Mouse (Mus musculus): ENCODE data around the gene Ankrd11. TPM values are rescaled to one million over a fixed set of nuclear protein-coding genes. Genes with fewer than 3 reads are reported as not detected.

Gene Ankrd11
- polyA plus RNA-seq, 1 experiment, result 79.2 TPM

GRCm38 (mm10) chr8:122993031-122993430 is 49.0 kb downstream of the Ankrd11 start:
- TF ChIP-seq POLR2A (IDR thresholded peaks at IDR 0.05; ENCODE audit: borderline replicate concordance, low read depth, low read length) (no peak), CTCF (IDR thresholded peaks at IDR 0.05; ENCODE audit: low read depth, low read length) (no peak)
- H3K4me1 ChIP-seq (ENCODE audit: control insufficient read depth, insufficient read depth, low read length), result peaks cover 59% of the 10 kb centered on the region
- H3K27ac ChIP-seq (ENCODE audit: insufficient read depth, low read depth, low read length), result no peak overlapping the region
- H3K4me3 ChIP-seq (ENCODE audit: insufficient read depth, low read length), result no peak overlapping the region

GRCm38 (mm10) chr8:122992296-122992695 is 49.8 kb downstream of the Ankrd11 start:
- H3K4me1 ChIP-seq (ENCODE audit: control insufficient read depth, insufficient read depth, low read length), result peaks cover 62% of the 10 kb centered on the region
- TF ChIP-seq CTCF (IDR thresholded peaks at IDR 0.05; ENCODE audit: low read depth, low read length) (no peak), POLR2A (IDR thresholded peaks at IDR 0.05; ENCODE audit: borderline replicate concordance, low read depth, low read length) (no peak)
- no peak overlapping the region for H3K27ac ChIP-seq (ENCODE audit: insufficient read depth, low read depth, low read length)

GRCm38 (mm10) chr8:122991368-122991767 is 50.7 kb downstream of the Ankrd11 start:
- no peak for TF ChIP-seq CTCF (IDR thresholded peaks at IDR 0.05; ENCODE audit: low read depth, low read length)
- TF ChIP-seq POLR2A (IDR thresholded peaks at IDR 0.05; ENCODE audit: borderline replicate concordance, low read depth, low read length), result no peak
- no peak overlapping the region for H3K4me3 ChIP-seq (ENCODE audit: insufficient read depth, low read length)
- H3K27ac ChIP-seq (ENCODE audit: insufficient read depth, low read depth, low read length), result peak overlapping the region; percentile 3; the same call in 1 of the 2 replicates
- H3K4me1 ChIP-seq (ENCODE audit: control insufficient read depth, insufficient read depth, low read length), result peaks cover 68% of the 10 kb centered on the region

More at GRCm38 (mm10) chr8:122992296-122992695, 49.8 kb downstream of the Ankrd11 start:
- no peak overlapping the region for H3K4me3 ChIP-seq (ENCODE audit: insufficient read depth, low read length)

GRCm38 (mm10) chr8:122989976-122990375 is 52.1 kb downstream of the Ankrd11 start:
- Histone ChIP-seq H3K4me1 (ENCODE audit: control insufficient read depth, insufficient read depth, low read length) (peaks cover 81% of the 10 kb centered on the region), H3K4me3 (ENCODE audit: insufficient read depth, low read length) (no peak overlapping the region), H3K27ac (ENCODE audit: insufficient read depth, low read depth, low read length) (peak overlapping the region; percentile 69)
- no peak for TF ChIP-seq POLR2A (IDR thresholded peaks at IDR 0.05; ENCODE audit: borderline replicate concordance, low read depth, low read length)

GRCm38 (mm10) chr8:122988955-122989354 is 53.1 kb downstream of the Ankrd11 start:
- peaks cover 81% of the 10 kb centered on the region for H3K4me1 ChIP-seq (ENCODE audit: control insufficient read depth, insufficient read depth, low read length)

GRCm38 (mm10) chr8:122987255-122987654 is 54.8 kb downstream of the Ankrd11 start:
- TF ChIP-seq POLR2A (IDR thresholded peaks at IDR 0.05; ENCODE audit: borderline replicate concordance, low read depth, low read length) (no peak), CTCF (IDR thresholded peaks at IDR 0.05; ENCODE audit: low read depth, low read length) (no peak)
- no peak overlapping the region; the same call in 1 of the 2 replicates for H3K27ac ChIP-seq (ENCODE audit: insufficient read depth, low read depth, low read length)
- no peak overlapping the region for H3K4me3 ChIP-seq (ENCODE audit: insufficient read depth, low read length)
- peaks cover 67% of the 10 kb centered on the region for H3K4me1 ChIP-seq (ENCODE audit: control insufficient read depth, insufficient read depth, low read length)

More at GRCm38 (mm10) chr8:122988955-122989354, 53.1 kb downstream of the Ankrd11 start:
- no peak for TF ChIP-seq CTCF (IDR thresholded peaks at IDR 0.05; ENCODE audit: low read depth, low read length)
- no peak for TF ChIP-seq POLR2A (IDR thresholded peaks at IDR 0.05; ENCODE audit: borderline replicate concordance, low read depth, low read length)
- H3K27ac ChIP-seq (ENCODE audit: insufficient read depth, low read depth, low read length), result peak overlapping the region; percentile 3; the same call in 1 of the 2 replicates
- H3K4me3 ChIP-seq (ENCODE audit: insufficient read depth, low read length), result no peak overlapping the region

- H3K4me1 ChIP-seq (ENCODE audit: control insufficient read depth, insufficient read depth, low read length), result peaks cover 64% of the 10 kb centered on the region
- no peak overlapping the region; the same call in 1 of the 2 replicates for H3K27ac ChIP-seq (ENCODE audit: insufficient read depth, low read depth, low read length)
- H3K4me3 ChIP-seq (ENCODE audit: insufficient read depth, low read length), result no peak overlapping the region
- no peak for TF ChIP-seq CTCF (IDR thresholded peaks at IDR 0.05; ENCODE audit: low read depth, low read length)
Measured at GRCm38 (mm10) chr8:122986501-122987184, 55.4 kb downstream of the Ankrd11 start.

- no peak overlapping the region for H3K4me3 ChIP-seq (ENCODE audit: insufficient read depth, low read length)
- peaks cover 67% of the 10 kb centered on the region for H3K4me1 ChIP-seq (ENCODE audit: control insufficient read depth, insufficient read depth, low read length)
- no peak overlapping the region for H3K27ac ChIP-seq (ENCODE audit: insufficient read depth, low read depth, low read length)
- TF ChIP-seq CTCF (IDR thresholded peaks at IDR 0.05; ENCODE audit: low read depth, low read length) (no peak), POLR2A (IDR thresholded peaks at IDR 0.05; ENCODE audit: borderline replicate concordance, low read depth, low read length) (no peak)
Measured at GRCm38 (mm10) chr8:122984175-122984574, 57.9 kb downstream of the Ankrd11 start.

GRCm38 (mm10) chr8:122983178-122983942 is 58.7 kb downstream of the Ankrd11 start:
- TF ChIP-seq POLR2A (IDR thresholded peaks at IDR 0.05; ENCODE audit: borderline replicate concordance, low read depth, low read length) (no peak), CTCF (IDR thresholded peaks at IDR 0.05; ENCODE audit: low read depth, low read length) (no peak)
- Histone ChIP-seq H3K4me3 (ENCODE audit: insufficient read depth, low read length) (no peak overlapping the region), H3K27ac (ENCODE audit: insufficient read depth, low read depth, low read length) (no peak overlapping the region), H3K4me1 (ENCODE audit: control insufficient read depth, insufficient read depth, low read length) (peaks cover 68% of the 10 kb centered on the region)

GRCm38 (mm10) chr8:122981646-122982045 is 60.4 kb downstream of the Ankrd11 start:
- peaks cover 62% of the 10 kb centered on the region for H3K4me1 ChIP-seq (ENCODE audit: control insufficient read depth, insufficient read depth, low read length)
- H3K4me3 ChIP-seq (ENCODE audit: insufficient read depth, low read length), result no peak overlapping the region
- H3K27ac ChIP-seq (ENCODE audit: insufficient read depth, low read depth, low read length), result no peak overlapping the region
- TF ChIP-seq POLR2A (IDR thresholded peaks at IDR 0.05; ENCODE audit: borderline replicate concordance, low read depth, low read length) (no peak), CTCF (IDR thresholded peaks at IDR 0.05; ENCODE audit: low read depth, low read length) (no peak)
